Mouse (Mus musculus) kidney, adult 2 months (tissue): Measurements from ENCODE around the gene Tiprl.

Source experiments
- CTCF ChIP-seq: fragments of 200-500 bp; conservative IDR thresholded peaks from 2 replicates; pipeline ENCODE4 v1.5.1; 2011; ENCODE audit warnings: low read depth, mild to moderate bottlenecking, control low read depth, low read length, moderate library complexity, mixed read lengths; ENCODE audit not compliant: insufficient read depth, insufficient read length
- POLR2A ChIP-seq: fragments of 200-500 bp; IDR thresholded peaks from one replicate; pipeline ENCODE4 v1.6.1; 2011; ENCODE audit warnings: low read depth, low read length, control low read depth

DNA sequence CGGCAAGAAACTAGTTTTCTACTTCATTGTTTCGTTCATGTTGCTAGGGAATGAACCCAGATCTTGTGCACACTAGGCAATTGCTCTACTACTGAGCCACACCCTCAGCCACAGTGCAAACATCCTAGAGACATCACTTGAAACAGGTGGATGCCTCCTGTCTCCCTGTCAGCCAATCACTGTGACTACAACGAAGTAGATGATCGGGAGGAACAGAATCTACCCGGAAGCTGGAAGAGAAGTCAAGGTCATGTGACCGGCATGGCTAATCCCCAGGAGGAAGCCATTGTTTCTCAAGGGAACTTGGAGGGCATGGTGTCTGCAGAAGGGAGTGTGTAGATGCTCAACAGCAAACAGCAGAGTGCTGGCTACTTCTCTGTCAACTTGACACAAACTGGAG is 38.1 kb upstream of the Tiprl start:
- TF ChIP-seq CTCF (no peak), POLR2A (no peak)
